Mouse (Mus musculus) mouse trophoblast stem cell (cell line): ENCODE results near the gene Pcx.

Experiments
- in situ Hi-C, 2 experiments: fragments of 300-500 bp; cut with MseI, MboI; formaldehyde crosslinking; loops; 2 replicates in 1 of 2; 3 replicates in 1 of 2; pipeline ENCODE4 v1.15.1; 2025

Gene Pcx

DNA sequence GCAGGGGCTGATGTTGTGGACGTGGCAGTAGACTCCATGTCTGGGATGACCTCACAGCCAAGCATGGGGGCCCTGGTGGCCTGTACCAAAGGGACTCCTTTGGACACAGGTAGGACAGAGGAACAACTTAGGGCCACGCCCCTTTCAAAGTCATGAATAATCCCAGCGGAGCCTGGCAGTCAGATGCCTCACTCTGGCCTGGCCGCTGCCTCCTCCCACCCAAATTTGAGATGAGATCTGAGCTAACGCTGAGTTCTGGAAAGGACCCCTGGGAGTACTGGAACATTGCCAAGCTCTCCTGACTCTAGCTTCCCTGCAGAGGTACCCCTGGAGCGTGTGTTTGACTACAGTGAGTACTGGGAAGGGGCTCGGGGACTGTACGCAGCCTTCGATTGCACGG is 109.2 kb downstream of the Pcx start:
- in situ Hi-C loops: no loop called here

DNA sequence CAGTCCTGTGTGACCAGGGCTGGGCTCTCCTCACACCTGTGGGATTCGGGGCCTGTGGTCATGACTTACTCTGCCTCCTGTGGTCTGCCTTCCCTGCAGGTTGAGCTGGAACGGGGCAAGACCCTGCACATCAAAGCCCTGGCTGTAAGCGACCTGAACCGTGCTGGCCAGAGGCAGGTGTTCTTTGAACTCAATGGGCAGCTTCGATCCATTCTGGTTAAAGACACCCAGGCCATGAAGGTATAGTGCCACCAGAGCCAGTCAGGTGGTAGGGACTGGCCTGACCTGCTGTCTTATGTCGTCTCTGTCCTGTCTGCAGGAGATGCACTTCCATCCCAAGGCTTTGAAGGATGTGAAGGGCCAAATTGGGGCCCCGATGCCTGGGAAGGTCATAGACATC is 110.4 kb downstream of the Pcx start:
- in situ Hi-C loops: no loop called here

DNA sequence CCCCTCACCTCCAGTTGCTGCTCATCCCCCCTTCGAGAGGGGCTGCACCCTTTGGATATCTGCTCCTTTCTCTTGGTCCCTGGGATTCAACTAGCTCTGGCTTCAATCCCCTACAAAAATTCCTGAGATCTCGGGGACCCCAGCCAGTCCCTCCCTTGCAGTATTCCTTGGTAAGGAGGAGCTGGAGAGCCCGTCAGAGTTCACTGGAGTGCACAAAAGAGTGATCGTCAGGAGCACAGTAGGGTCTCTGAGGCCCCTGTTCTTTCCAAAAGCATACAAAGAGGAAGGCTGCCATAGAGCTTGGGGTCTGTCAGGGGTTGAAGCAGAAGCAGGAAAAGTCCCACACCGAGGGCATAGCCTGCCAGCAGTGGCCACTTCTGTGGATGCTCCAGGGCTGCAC is 112.5 kb downstream of the Pcx start:
- in situ Hi-C loops: no loop called here

GRCm38 (mm10) chr19:4623419-4623818 is 113.1 kb downstream of the Pcx start:
- in situ Hi-C loops: no loop called here

GRCm38 (mm10) chr19:4624006-4624405 is 113.7 kb downstream of the Pcx start:
- in situ Hi-C loops: no loop called here

DNA sequence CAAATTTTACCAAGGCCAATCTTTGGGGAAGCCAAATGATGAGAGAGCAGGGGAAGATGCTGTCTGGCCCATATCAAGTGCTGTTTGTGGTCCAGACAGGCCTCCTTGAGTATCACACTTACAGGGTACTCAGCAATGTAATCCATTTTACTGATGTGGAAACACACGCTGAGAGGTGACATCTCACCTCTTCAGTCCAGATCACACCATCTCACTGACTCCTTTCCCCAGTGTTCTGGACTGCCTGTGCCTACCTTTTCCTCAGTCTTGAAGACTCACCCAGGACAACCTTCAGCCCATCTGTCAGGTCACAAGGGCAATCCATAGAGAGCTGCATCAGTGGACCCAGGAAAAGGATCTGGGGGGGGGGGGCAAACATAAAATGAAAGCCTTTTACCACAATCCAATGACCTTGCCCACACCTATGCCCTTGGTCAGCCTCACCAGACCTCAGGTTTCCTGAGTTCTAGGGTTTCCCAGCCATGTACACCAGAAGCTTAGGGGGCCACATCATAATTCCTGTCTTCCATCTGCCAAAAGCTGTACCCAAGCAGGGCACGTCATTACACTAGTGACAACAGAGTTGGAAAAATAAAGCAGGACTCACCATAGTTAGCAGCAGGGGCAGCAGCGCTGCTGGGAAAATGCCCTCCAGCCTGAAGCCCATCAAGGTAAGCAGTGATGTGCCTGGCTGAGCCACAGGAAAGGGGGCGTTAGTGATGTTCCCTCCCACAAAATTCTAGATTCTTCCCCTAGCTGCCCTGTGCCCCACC is 114.3 kb downstream of the Pcx start:
- in situ Hi-C loops: no loop called here

GRCm38 (mm10) chr19:4625179-4625828 is 115.0 kb downstream of the Pcx start, which contains the start of gene Rce1:
Rce1 (minus strand) TSS chr19:4625641.
- in situ Hi-C loops: no loop called here

DNA sequence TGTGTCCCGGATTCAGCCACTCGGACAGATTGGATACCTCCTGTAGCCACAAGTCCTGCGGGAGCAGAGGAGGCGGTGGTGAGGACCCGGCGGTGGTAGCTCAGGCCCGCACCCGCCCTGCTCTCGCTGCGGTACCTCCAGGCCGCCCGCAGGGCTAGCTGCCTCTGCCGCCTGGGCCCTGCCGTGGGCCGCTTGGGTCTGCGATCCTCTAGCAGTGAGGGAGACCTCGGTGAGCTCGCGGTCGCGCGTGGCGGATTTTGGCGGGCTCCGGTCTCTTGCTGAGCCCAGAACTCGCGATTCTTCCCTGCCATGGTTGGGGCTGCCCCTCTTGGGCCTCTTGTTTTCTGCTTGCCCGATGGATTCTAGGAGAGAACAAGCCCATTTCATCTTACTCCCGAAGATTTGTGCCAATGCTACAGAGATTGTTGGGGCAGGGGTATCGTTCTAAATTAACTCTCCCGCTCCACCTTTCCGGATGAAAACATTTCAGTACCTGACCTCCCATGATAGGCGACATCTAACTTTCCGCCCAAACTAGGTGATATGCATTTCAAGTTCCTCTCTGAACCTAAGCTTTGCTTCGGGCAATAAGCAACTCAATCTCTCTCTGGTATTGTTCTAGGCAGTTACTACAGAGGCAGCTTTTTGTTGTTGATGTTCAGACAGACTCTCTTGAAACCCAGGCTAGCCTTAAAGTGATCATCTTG is 115.7 kb downstream of the Pcx start:
- in situ Hi-C loops: no loop called here

DNA sequence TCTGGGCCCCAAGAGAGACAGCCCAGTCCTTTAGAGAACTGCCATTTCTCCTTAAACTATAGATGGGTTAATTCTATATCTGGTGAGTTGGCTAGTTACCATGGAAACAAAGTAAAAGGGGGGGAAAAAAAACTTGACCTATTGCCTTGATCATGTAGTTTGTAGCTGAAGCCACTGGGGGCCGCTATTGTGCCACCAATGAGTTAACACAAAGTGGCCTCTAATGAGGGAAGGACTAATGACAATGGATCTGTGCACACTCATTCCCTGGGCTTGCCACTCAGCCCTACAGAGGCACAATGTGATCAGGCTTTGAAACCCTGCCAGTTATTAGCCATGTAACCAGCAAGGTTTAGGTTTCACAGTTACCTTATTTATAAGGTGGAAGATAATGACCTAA is 118.5 kb downstream of the Pcx start:
- in situ Hi-C loops: no loop called here

- in situ Hi-C loops: no loop called here
Measured at GRCm38 (mm10) chr19:4635986-4636385, 125.7 kb downstream of the Pcx start.

GRCm38 (mm10) chr19:4644271-4644670 is 134.0 kb downstream of the Pcx start:
- in situ Hi-C loops: loop anchor here (5.0 kb wide), 2 partner anchors 93 to 98 kb away; no protein-coding TSS in a partner anchor

- in situ Hi-C loops: no loop called here
Measured at GRCm38 (mm10) chr19:4646917-4647492, 136.7 kb downstream of the Pcx start.

DNA sequence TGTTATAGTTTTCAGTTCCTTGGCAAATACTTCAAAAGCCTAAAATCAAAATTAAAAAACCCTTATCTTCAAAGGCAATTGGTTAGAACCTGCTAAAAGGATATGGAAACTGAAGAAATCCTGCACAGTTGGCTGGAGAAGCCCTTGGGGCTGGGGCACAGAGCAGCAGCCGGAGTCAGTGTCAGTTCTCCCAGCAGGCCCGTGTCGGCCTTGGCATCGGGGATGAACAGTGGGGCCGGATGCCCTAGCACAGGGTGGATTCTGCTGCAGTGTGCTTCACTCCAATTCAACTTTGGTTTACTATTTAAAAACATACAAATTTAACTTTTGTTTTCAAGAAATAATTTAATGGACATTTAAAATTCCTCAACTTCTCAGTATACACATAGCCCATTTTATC is 147.9 kb downstream of the Pcx start:
- in situ Hi-C loops: no loop called here

- in situ Hi-C loops: no loop called here
Measured at GRCm38 (mm10) chr19:4666815-4667214, 156.5 kb downstream of the Pcx start.

DNA sequence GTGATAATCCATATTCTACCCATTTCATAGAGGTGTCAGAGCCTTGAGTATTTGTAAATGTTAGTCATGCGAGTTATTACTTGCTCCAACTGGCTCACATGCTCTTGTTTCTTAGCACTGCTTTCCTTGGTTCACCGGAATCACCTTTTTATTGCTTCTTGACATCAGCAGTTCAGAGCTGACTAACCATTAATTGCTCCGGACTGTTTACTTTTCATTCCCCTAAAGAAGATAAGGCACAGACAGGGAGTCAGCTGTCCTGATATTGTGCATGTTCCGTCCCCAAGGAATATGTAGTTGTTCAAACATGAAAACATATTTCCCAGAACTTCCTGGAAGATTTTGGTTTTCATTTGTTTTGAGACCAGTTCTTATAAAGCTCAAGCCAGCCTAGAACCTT is 160.5 kb downstream of the Pcx start:
- in situ Hi-C loops: no loop called here
